Mouse (Mus musculus) embryo, embryonic 11.5 days (tissue): ENCODE results near the gene Gm9513.

Experiments used
- DNase-seq: peaks from one replicate; pipeline ENCODE4 v3.0.0-alpha.2; 2012; ENCODE audit warnings: low read depth, low spot score

Gm9513 gene

DNA sequence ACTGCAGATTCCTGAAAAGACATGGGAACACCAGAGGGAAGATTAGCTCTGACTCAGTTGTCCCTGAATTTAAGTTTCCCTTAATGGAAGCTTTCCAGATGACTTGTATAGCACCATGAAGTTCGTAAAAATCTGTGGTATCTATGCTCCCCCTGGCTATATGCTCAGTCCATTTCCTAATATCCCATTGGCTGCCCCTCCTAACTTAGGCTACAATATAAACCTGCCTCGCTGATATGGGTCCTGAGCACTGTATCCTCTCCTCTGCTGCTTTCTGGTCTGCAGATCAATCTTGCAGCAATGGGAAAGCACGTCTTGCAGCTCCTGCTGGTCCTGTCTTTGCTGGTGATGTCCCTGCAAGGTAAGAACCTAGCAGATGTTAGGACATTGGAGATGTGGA is at the start of gene Gm9513:
Gm9513 (plus strand) TSS at position 301 of the 400 bp plus-strand sequence.
- no peak for DNase-seq

DNA sequence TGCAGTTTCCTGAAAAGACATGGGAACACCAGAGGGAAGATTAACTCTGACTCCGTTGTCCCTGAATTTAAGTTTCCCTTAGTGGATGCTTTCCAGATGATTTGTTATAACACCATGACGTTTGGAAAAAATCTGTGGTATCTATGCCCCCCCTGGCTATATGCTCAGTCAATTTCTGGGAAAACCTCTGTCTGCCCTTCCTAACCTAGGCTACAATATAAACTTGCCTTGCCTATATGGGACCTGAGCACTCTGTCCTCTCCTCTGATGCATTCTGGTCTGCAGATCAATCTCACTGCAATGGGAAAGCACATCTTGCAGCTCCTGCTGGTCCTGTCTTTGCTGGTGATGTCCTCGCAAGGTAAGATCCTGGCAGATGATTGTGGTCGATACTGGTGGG is 43.9 kb upstream of the Gm9513 start, which contains the start of gene Gm7257:
Gm7257 (plus strand) TSS at position 301 of the 400 bp plus-strand sequence.
- no peak for DNase-seq

DNA sequence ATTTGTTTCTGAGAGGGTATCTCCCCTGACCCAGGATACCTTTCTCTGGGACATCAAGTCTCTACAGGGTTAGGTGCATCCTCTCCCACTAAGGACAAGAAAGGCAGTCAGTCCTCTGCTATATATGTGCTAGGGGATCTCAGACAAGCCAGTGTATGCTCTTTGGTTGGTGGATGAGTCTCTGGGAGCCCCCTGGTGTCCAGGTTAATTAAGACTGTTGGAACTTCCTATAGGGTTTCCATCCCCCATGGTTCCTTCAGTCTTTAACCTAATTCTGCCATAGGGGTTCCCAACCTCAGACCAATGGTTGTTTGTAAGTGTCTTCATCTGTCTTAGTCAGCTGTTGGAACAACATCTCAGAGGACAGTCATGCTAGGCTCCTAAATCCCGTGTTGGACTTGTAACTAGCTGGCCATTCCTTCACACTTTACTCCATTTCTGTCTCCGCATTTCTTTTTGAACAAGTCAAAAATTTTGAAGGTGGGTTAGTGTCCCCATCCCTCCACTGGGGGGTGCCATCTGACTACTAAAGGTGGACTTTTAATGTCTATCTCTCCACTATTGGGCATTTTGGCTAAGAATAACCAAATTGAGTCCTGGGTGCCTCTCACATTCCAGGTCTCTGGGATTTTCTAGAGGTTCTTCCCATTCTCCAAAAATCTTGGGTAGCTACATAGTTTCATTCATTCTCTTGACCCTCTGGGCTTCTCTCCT is 40.2 kb upstream of the Gm9513 start:
- no peak for DNase-seq

DNA sequence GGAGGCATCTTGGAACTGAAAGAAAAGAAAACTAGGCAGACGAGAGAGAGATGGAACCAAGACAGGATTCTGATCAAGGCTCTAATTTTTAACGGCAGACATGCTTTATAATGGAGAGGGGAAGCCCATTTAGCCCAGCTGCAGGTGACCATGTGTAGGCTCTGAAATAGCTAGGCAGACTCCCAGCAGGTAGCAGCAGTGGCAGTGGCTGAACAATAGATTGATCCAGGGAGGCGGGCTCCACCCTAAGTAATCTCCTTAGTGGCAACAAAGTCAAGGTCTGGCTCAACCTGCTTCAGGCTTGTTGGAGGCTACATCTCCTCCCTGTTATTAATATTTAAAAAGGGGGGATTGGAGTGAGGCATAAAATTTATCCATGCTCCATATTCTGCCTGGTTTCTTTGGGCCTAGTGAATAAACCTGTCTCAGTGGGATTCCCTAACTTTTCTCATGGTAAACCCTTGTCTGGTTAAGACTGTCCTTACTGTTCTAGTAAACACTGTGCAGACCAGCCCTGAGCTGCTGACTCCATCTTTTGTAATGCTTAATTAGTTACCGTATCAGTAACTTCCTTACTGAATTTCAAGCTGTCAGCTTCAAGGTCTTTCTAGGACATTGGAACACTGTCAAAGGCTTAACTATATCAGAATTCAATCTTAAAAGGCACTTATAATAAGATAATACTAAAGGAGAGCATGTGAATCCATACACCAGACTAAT is 19.2 kb downstream of the Gm9513 start:
- DNase-seq, result no peak

DNA sequence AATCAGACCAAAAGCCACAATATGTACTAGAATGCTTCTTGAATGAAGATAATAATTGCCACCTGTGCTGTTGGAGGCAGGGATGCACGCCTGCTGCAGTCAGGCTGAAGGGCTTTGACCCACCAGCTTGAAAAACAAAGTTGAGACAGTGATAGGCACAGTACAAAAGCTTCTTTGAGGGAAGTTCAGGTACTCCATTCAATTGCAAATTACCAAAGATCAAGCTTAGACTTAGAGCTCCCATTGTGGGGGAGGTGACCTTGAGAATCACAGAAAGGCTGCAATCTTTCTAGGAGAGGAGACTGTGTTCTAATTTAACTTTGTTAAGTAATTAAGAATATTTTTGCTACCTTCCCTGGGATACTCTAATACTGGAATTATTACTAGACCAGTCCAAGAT is 20.4 kb downstream of the Gm9513 start:
- DNase-seq, result no peak

DNA sequence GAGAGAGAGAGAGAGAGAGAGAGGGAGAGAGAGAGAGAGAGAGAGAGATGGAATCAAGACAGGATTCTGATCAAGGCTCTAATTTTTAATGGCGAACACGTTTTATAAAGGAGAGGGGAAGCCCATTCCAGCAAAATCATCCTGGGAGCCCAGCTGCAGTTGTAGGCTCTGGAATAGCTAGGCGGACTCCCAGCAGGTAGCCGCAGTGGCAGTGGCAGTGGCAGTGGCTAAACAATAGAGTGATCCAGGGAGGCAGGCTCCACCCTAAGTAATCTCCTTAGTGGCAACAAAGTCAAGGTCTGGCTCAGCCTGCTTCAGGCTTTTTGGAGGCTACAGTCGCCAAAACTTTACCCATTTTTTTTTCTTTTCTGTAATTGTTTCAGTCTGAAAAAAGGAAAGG is 28.8 kb downstream of the Gm9513 start:
- no peak for DNase-seq
